Mouse (Mus musculus): ENCODE data around the gene Slc8a2.

DNA sequence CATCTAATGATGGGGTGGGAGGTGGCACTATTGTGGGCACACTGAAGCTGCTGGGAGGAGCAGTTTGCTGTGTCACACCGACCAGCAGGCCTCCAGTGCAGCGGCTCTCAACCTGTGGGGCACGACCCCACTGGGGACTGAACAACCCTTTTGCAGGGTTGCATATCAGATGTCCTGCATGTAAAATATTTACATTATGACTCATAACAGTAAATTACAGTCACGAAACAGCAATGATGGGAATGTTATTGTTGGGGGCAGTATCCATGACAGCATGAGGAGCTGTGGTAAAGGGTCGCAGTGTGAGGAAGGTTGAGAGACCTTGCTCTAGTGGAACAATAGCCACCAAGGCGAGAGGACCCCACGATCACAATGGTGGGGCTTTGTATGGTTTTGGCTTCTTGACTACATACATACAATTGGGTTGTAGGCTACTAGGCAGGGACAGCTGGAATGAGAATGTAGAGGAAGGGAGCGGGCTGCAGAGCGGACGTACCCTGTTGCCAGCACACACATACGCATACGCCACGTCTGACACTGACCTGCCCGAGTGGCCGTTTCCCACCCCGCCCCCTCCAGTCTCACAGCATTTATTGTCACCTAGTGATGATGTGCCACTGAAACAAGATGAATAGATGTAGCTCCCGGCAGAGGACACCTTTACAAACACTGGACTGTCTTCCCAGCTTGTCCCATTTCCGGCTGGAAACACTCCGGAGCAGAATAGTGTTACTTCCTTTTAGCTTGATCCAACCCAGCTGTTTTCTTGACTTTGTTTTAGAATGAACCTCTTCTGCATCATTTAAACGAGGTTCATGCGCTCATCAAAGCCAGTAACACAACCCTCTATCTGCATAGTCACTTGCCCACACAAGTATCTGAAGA lies 79.4 kb downstream of the Slc8a2 start:
- no peak for TF ChIP-seq CTCF (IDR thresholded peaks at IDR 0.05; ENCODE audit: borderline replicate concordance, extremely low read depth, insufficient read depth, insufficient read length)
- no peak for TF ChIP-seq POLR2A (IDR thresholded peaks at IDR 0.05; ENCODE audit: borderline replicate concordance, extremely low read depth, insufficient read depth, insufficient read length, poor library complexity, severe bottlenecking)

Measured in brain, embryonic 14.5 days (tissue).